In the genomic region with DNA sequence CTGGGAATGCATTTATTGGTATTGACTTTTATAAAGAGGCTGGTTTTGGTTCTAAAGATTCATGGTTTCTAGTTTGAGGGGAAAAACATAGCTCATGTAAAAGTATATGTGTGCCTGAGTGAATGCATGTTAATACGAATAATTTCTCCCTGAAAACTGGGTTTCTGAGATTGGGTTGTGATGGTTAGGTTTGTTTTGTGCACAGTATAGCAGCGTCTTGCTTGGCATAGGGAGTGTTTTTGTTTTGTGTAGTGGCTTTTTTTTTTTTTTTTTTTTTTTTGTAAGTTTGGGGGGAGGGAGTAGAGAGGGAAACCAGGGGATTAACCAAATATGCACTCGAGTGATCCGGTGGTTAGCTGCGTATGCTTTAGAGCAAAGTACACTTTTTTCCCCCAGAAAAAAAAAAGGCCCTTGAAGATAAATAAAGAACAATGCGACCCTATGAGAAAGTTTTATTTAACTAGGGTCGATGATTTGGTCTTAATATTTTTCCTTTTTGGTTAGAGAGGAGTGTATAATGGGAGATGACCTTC, we compare ENCODE assay signal across 8 mouse cellular contexts. TPM values are rescaled to one million over a fixed set of nuclear protein-coding genes. Genes with fewer than 3 reads are reported as not detected.
A peak's percentile ranks its signal among the peaks of the same experiment; 100 is the strongest.
DNase-seq lines count a peak whose midpoint lies in the region; ATAC-seq and TF ChIP-seq lines count a peak whose summit lies in the region.

No protein-coding gene starts in this region.

- no peaks in the 10 kb centered on the region for H3K36me3 ChIP-seq in kidney, embryonic 14.5 days (ENCODE audit: control insufficient read depth, insufficient read depth, low read length)
- H3K36me3 ChIP-seq in ES-E14 (ENCODE audit: control insufficient read depth, insufficient read depth, low read length, poor library complexity, severe bottlenecking), result peaks cover 4% of the 10 kb centered on the region
- H3K36me3 ChIP-seq in forebrain, embryonic 16.5 days (ENCODE audit: control insufficient read depth, insufficient read depth), result no peaks in the 10 kb centered on the region
- no peaks in the 10 kb centered on the region for H3K36me3 ChIP-seq in midbrain, embryonic 10.5 days

- no peaks in the 10 kb centered on the region for H3K27me3 ChIP-seq in kidney, embryonic 14.5 days (ENCODE audit: control insufficient read depth, insufficient read depth, low read length)
- no peaks in the 10 kb centered on the region for H3K27me3 ChIP-seq in forebrain, embryonic 16.5 days (replicated peaks; ENCODE audit: control insufficient read depth, insufficient read depth, low read length)
- H3K27me3 ChIP-seq in midbrain, embryonic 10.5 days (ENCODE audit: low read depth, poor library complexity, severe bottlenecking), result 0 out of 2 replicates have a peak, but pooled peaks cover 2% of the 10 kb centered on the region

- in situ Hi-C loops in ES-E14 (cut with MboI; ENCODE audit: low sequenced_read_pairs in 2 of 2, unreplicated experiment in 2 of 2), result no loop called here

- intact Hi-C loops in left cerebral cortex, postnatal 14 days (cut with DNase I), result loop anchor here (5.0 to 10.0 kb wide), 4 partner anchors 55 to 500 kb away; no protein-coding TSS in a partner anchor

- no peak for DNase-seq in kidney, postnatal 25 days
- DNase-seq in ES-E14 (ENCODE audit: low read depth, low spot score), result no peak
- DNase-seq in midbrain, embryonic 10.5 days (ENCODE audit: low spot score), result no peak
- no peak for DNase-seq in left cerebral cortex, adult 9 months (ENCODE audit: low spot score in 2 of 2)
- no peak for DNase-seq in left cerebral cortex, postnatal 14 days (ENCODE audit: low spot score in 2 of 2)
- no peak for DNase-seq in layer of hippocampus, adult 11-12 months (ENCODE audit: low spot score)

- WGBS in kidney, embryonic 14.5 days, result under 1% methylated on average over 7 of the region's 7 CpGs
- under 1% methylated on average over 7 of the region's 7 CpGs for WGBS in forebrain, embryonic 16.5 days
- under 1% methylated on average over 7 of the region's 7 CpGs for WGBS in midbrain, embryonic 10.5 days

- H3K4me3 ChIP-seq in kidney, embryonic 14.5 days (ENCODE audit: low read length), result peak overlapping the region; percentile 60
- H3K4me3 ChIP-seq in ES-E14 (ENCODE audit: insufficient read depth in 1 of 2, low read depth in 1 of 2, low read length in 2 of 2, poor library complexity in 1 of 2, severe bottlenecking in 1 of 2), result peak overlapping the region; percentile 89 to 94
- peak overlapping the region; percentile 89 for H3K4me3 ChIP-seq in forebrain, embryonic 16.5 days (replicated peaks; ENCODE audit: low read length)
- H3K4me3 ChIP-seq in midbrain, embryonic 10.5 days, result peak overlapping the region; percentile 79

- H3K4me1 ChIP-seq in kidney, embryonic 14.5 days (ENCODE audit: control insufficient read depth, insufficient read depth, low read length), result peaks cover 27% of the 10 kb centered on the region; the same call in 1 of the 2 replicates
- H3K4me1 ChIP-seq in ES-E14 (ENCODE audit: control insufficient read depth in 2 of 2, insufficient read depth in 2 of 2, low read length in 2 of 2, poor library complexity in 1 of 2), result peaks cover 4 to 14% of the 10 kb centered on the region in 2 experiments
- peaks cover 20% of the 10 kb centered on the region for H3K4me1 ChIP-seq in forebrain, embryonic 16.5 days (replicated peaks; ENCODE audit: control insufficient read depth, insufficient read depth, low read length)
- peaks cover 60% of the 10 kb centered on the region for H3K4me1 ChIP-seq in midbrain, embryonic 10.5 days

- no peak overlapping the region; the same call in 1 of the 2 replicates for H3K27ac ChIP-seq in kidney, embryonic 14.5 days (ENCODE audit: low read depth, low read length)
- peak overlapping the region; percentile 97; the same call in 1 of the 2 replicates for H3K27ac ChIP-seq in ES-E14 (ENCODE audit: insufficient read depth, low read depth, low read length, poor library complexity, severe bottlenecking)
- no peak overlapping the region; the same call in 1 of the 2 replicates for H3K27ac ChIP-seq in forebrain, embryonic 16.5 days (ENCODE audit: low read length)
- H3K27ac ChIP-seq in midbrain, embryonic 10.5 days (replicated peaks), result peak overlapping the region; percentile 99

- peak overlapping the region; percentile 94 for H3K9ac ChIP-seq in kidney, embryonic 14.5 days (ENCODE audit: low read depth, low read length)
- peak overlapping the region; percentile 94; the same call in 1 of the 2 replicates for H3K9ac ChIP-seq in ES-E14 (ENCODE audit: insufficient read depth, low read depth, low read length, poor library complexity, severe bottlenecking)
- H3K9ac ChIP-seq in forebrain, embryonic 16.5 days (replicated peaks; ENCODE audit: low read depth, low read length), result peak overlapping the region; percentile 75

- no peaks in the 10 kb centered on the region for H3K9me3 ChIP-seq in kidney, embryonic 14.5 days (ENCODE audit: control insufficient read depth, low read length)
- H3K9me3 ChIP-seq in ES-E14 (ENCODE audit: control insufficient read depth, insufficient read depth, low read depth, low read length), result no peaks in the 10 kb centered on the region
- H3K9me3 ChIP-seq in forebrain, embryonic 16.5 days (ENCODE audit: control insufficient read depth, low read length), result no peaks in the 10 kb centered on the region
- no peaks in the 10 kb centered on the region for H3K9me3 ChIP-seq in midbrain, embryonic 10.5 days (replicated peaks)

- ATAC-seq in kidney, embryonic 14.5 days (ENCODE audit: low FRiP score, low TSS enrichment), result no peak
- no peak for ATAC-seq in forebrain, embryonic 16.5 days

- peak overlapping the region; percentile 85 for H3K4me2 ChIP-seq in kidney, embryonic 14.5 days (replicated peaks; ENCODE audit: low read depth, low read length)
- peak overlapping the region; percentile 67 for H3K4me2 ChIP-seq in forebrain, embryonic 16.5 days (ENCODE audit: low read length)

TF ChIP-seq in ES-E14, 5 proteins besides CTCF, POLR2A, EP300 and RAD21:
- TF ChIP-seq MAFK (IDR thresholded peaks at IDR 0.05; ENCODE audit: insufficient read depth, low read depth, low read length), result no peak
- peak; percentile 97 for TF ChIP-seq ZNF384 (IDR thresholded peaks at IDR 0.05; ENCODE audit: low read depth, low read length)
- TF ChIP-seq HCFC1 (IDR thresholded peaks at IDR 0.05; ENCODE audit: borderline replicate concordance, insufficient read depth, low read length), result no peak

RNA-seq across cellular contexts. Expression of gene Jarid2, which starts 3.2 kb away (rescaled TPM):
- 27.4 and 28.1 TPM in 2 replicates for polyA plus RNA-seq in kidney, embryonic 14.5 days (2014; fragmentation: Nextera tagmentation; extraction: Ambion mirVana)
- 190 and 195 TPM in 2 replicates for total RNA-seq in ES-E14 (2012; rRNA removed)
- 36.6 and 37.5 TPM in 2 replicates for polyA plus RNA-seq in forebrain, embryonic 16.5 days (2015; fragmentation: Nextera tagmentation; extraction: Ambion mirVana)
- polyA plus RNA-seq in midbrain, embryonic 10.5 days (2016; fragmentation: Nextera tagmentation; extraction: Ambion mirVana), result 63.8 and 73.3 TPM in 2 replicates
- 10 to 100 TPM; 40.8 to 42.3 TPM for total RNA-seq in left cerebral cortex, postnatal 14 days (2021)

Comparison
In these comparisons a context has a peak if more than half of its experiments do, and no peak if none do; other contexts are left out.
1. H3K27ac ChIP-seq: peak in ES-E14 (single experiment) and midbrain, embryonic 10.5 days (single experiment); none in kidney, embryonic 14.5 days (single experiment) and forebrain, embryonic 16.5 days (single experiment).
2. Peak in every context shown above with its lines, with median percentiles within 50 percentile points of each other: H3K4me3 ChIP-seq and H3K9ac ChIP-seq.